In the genomic region with DNA sequence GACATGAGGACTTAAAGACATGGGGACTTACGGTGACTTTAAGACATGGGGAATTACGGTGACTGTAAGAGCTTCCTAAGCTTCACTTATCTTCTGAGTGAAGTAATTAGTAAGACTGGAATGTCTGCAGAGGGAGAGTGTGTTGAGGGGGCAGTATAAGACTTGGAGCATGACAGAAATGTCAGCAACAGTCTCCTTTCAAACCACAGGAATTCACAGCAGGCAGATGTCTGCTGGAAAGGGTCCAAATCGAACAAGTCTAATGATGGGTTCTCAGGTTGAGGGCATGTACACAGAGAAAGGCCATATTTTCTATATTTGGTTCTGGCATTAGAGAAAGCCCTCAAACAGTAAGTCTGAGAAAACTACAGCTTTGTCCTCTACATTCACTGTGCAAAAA, we compare ENCODE assay signal across 12 mouse cellular contexts.
A peak's percentile ranks its signal among the peaks of the same experiment; 100 is the strongest.
DNase-seq lines count a peak whose midpoint lies in the region; ATAC-seq and TF ChIP-seq lines count a peak whose summit lies in the region.
"Had no signal": no experiment of that assay in that cellular context is flagged by ENCODE, and none has a peak within 500 bp of the region (broad histone marks: within the 10 kb centered on the region; RNA-seq: fewer than 3 reads in every experiment).

No protein-coding gene starts in this region.

- H3K27me3 ChIP-seq in hindbrain, embryonic 15.5 days: no peaks in the 10 kb centered on the region
- no peaks in the 10 kb centered on the region for H3K27me3 ChIP-seq in hindbrain, embryonic 11.5 days (ENCODE audit: control insufficient read depth, insufficient read depth, low read length)
- H3K27me3 ChIP-seq in midbrain, embryonic 14.5 days (ENCODE audit: control insufficient read depth, insufficient read depth, low read length): no peaks in the 10 kb centered on the region
- no peaks in the 10 kb centered on the region for H3K27me3 ChIP-seq in midbrain, embryonic 10.5 days (ENCODE audit: low read depth, poor library complexity, severe bottlenecking)
- H3K27me3 ChIP-seq: liver, embryonic 12.5 days had no signal

- H3K9me3 ChIP-seq in hindbrain, embryonic 15.5 days: no peaks in the 10 kb centered on the region
- no peaks in the 10 kb centered on the region for H3K9me3 ChIP-seq in hindbrain, embryonic 11.5 days (ENCODE audit: control insufficient read depth, low read length)
- H3K9me3 ChIP-seq in midbrain, embryonic 14.5 days (ENCODE audit: control insufficient read depth, low read length): no peaks in the 10 kb centered on the region
- no peaks in the 10 kb centered on the region for H3K9me3 ChIP-seq in midbrain, embryonic 10.5 days (replicated peaks)
- H3K9me3 ChIP-seq: liver, embryonic 12.5 days had no signal

- no peak for TF ChIP-seq CTCF in embryonic fibroblast, embryonic 13.5 days (IDR thresholded peaks at IDR 0.05; ENCODE audit: borderline replicate concordance, insufficient read depth, low read length)

- no peak overlapping the region for H3K27ac ChIP-seq in hindbrain, embryonic 15.5 days (replicated peaks)
- H3K27ac ChIP-seq in hindbrain, embryonic 11.5 days (ENCODE audit: low read depth, low read length): no peak overlapping the region
- H3K27ac ChIP-seq in midbrain, embryonic 14.5 days (replicated peaks; ENCODE audit: low read depth, low read length): no peak overlapping the region
- H3K27ac ChIP-seq in midbrain, embryonic 10.5 days (replicated peaks): no peak overlapping the region
- peak overlapping the region; percentile 77 for H3K27ac ChIP-seq in embryonic fibroblast, embryonic 13.5 days (ENCODE audit: insufficient read depth, low read length)
- H3K27ac ChIP-seq: liver, embryonic 12.5 days had no signal

- H3K36me3 ChIP-seq in hindbrain, embryonic 15.5 days: no peaks in the 10 kb centered on the region
- no peaks in the 10 kb centered on the region for H3K36me3 ChIP-seq in hindbrain, embryonic 11.5 days (ENCODE audit: control insufficient read depth, insufficient read depth, low read length)
- H3K36me3 ChIP-seq in midbrain, embryonic 14.5 days (ENCODE audit: control insufficient read depth, insufficient read depth, low read length): no peaks in the 10 kb centered on the region
- no peaks in the 10 kb centered on the region for H3K36me3 ChIP-seq in midbrain, embryonic 10.5 days
- H3K36me3 ChIP-seq: liver, embryonic 12.5 days had no signal

- 56% methylated on average over 3 of the region's 3 CpGs for WGBS in hindbrain, embryonic 15.5 days
- 69% methylated on average over 3 of the region's 3 CpGs for WGBS in hindbrain, embryonic 11.5 days
- 71% methylated on average over 3 of the region's 3 CpGs for WGBS in midbrain, embryonic 14.5 days
- WGBS in midbrain, embryonic 10.5 days: 79% methylated on average over 3 of the region's 3 CpGs

- H3K9ac ChIP-seq in hindbrain, embryonic 15.5 days: no peak overlapping the region
- H3K9ac ChIP-seq in hindbrain, embryonic 11.5 days (ENCODE audit: low read depth, low read length): no peak overlapping the region
- H3K9ac ChIP-seq in midbrain, embryonic 14.5 days (replicated peaks; ENCODE audit: low read length): no peak overlapping the region
- H3K9ac ChIP-seq: liver, embryonic 12.5 days had no signal

- no peak overlapping the region for H3K4me3 ChIP-seq in hindbrain, embryonic 15.5 days
- no peak overlapping the region for H3K4me3 ChIP-seq in hindbrain, embryonic 11.5 days (ENCODE audit: low read depth, low read length)
- H3K4me3 ChIP-seq in midbrain, embryonic 14.5 days (replicated peaks; ENCODE audit: low read depth, low read length): no peak overlapping the region
- no peak overlapping the region for H3K4me3 ChIP-seq in midbrain, embryonic 10.5 days
- H3K4me3 ChIP-seq in embryonic fibroblast, embryonic 13.5 days (ENCODE audit: insufficient read depth, low read length): no peak overlapping the region
- H3K4me3 ChIP-seq: liver, embryonic 12.5 days had no signal

- no peak overlapping the region for H3K4me2 ChIP-seq in hindbrain, embryonic 15.5 days
- H3K4me2 ChIP-seq in hindbrain, embryonic 11.5 days (replicated peaks; ENCODE audit: low read depth, low read length): no peak overlapping the region
- no peak overlapping the region for H3K4me2 ChIP-seq in midbrain, embryonic 14.5 days (ENCODE audit: low read length)
- H3K4me2 ChIP-seq: liver, embryonic 12.5 days had no signal

- H3K4me1 ChIP-seq in hindbrain, embryonic 15.5 days (replicated peaks): no peaks in the 10 kb centered on the region
- H3K4me1 ChIP-seq in hindbrain, embryonic 11.5 days (replicated peaks; ENCODE audit: control insufficient read depth, insufficient read depth, low read length): no peaks in the 10 kb centered on the region
- H3K4me1 ChIP-seq in midbrain, embryonic 14.5 days (ENCODE audit: control insufficient read depth, insufficient read depth, low read length): no peaks in the 10 kb centered on the region
- no peaks in the 10 kb centered on the region for H3K4me1 ChIP-seq in midbrain, embryonic 10.5 days
- peaks cover 2% of the 10 kb centered on the region for H3K4me1 ChIP-seq in embryonic fibroblast, embryonic 13.5 days (ENCODE audit: control insufficient read depth, insufficient read depth, low read length)
- H3K4me1 ChIP-seq: liver, embryonic 12.5 days had no signal

- TF ChIP-seq POLR2A in embryonic fibroblast, embryonic 13.5 days (IDR thresholded peaks at IDR 0.05; ENCODE audit: low read depth, low read length): no peak

- ATAC-seq in hindbrain, embryonic 15.5 days (ENCODE audit: low FRiP score, low read depth): 0 out of 2 replicates have a peak, but pooled peaks have one; percentile 48
- ATAC-seq in hindbrain, embryonic 11.5 days (ENCODE audit: low FRiP score): no peak
- ATAC-seq in midbrain, embryonic 14.5 days (ENCODE audit: low FRiP score, low TSS enrichment): no peak
- ATAC-seq: inflammation-experienced regulatory T-cells, adult 6 months; liver, embryonic 12.5 days had no signal

- DNase-seq in hindbrain, embryonic 11.5 days (ENCODE audit: low spot score): no peak
- DNase-seq in midbrain, embryonic 14.5 days: peak; percentile 23
- DNase-seq in midbrain, embryonic 10.5 days (ENCODE audit: low spot score): no peak
- peak; percentile 80 for DNase-seq in retina, postnatal 1 day
- no peak for DNase-seq in thymus, postnatal 25 days
- no peak for DNase-seq in spleen, postnatal 14 days (ENCODE audit: low spot score in 2 of 2)
- DNase-seq: cerebellum, postnatal 36 days; right cerebral cortex, postnatal 25 days had no signal

Comparison
In these comparisons a context has a peak if more than half of its experiments do, and no peak if none do; other contexts are left out.
1. DNase-seq: peak in midbrain, embryonic 14.5 days (single experiment) and retina, postnatal 1 day (single experiment); none in hindbrain, embryonic 11.5 days (single experiment), midbrain, embryonic 10.5 days (single experiment), thymus, postnatal 25 days (single experiment) and spleen, postnatal 14 days (0 of 2).